Mouse (Mus musculus) lung, postnatal 36 days (tissue): ENCODE results near the gene Tnnt2.

ENCODE experiments used
- DNase-seq: peaks from one replicate; pipeline ENCODE4 v3.0.0; 2022; ENCODE audit warnings: mixed read lengths

Tnnt2 gene

GRCm38 (mm10) chr1:135835716-135836483 lies at the start of gene Tnnt2:
TSS of gene Tnnt2 (plus strand) at chr1:135836354.
- no peak for DNase-seq

GRCm38 (mm10) chr1:135787799-135788198 lies 48.4 kb upstream of the Tnnt2 start:
- DNase-seq: peak; percentile 87

- DNase-seq: peak; percentile 63
These were observed 47.4 kb upstream of the Tnnt2 start for GRCm38 (mm10) chr1:135788708-135789107.

- DNase-seq: peak; percentile 79
These were observed 46.3 kb upstream of the Tnnt2 start for GRCm38 (mm10) chr1:135789815-135790214.

- DNase-seq: no peak
These were observed 43.8 kb upstream of the Tnnt2 start for GRCm38 (mm10) chr1:135792143-135792939.

GRCm38 (mm10) chr1:135793370-135794215 lies 42.6 kb upstream of the Tnnt2 start:
- peak; percentile 54 for DNase-seq

GRCm38 (mm10) chr1:135794216-135795134 lies 41.7 kb upstream of the Tnnt2 start:
- DNase-seq: peak; percentile 38

GRCm38 (mm10) chr1:135798492-135798891 lies 37.7 kb upstream of the Tnnt2 start:
- no peak for DNase-seq

GRCm38 (mm10) chr1:135799109-135799627 lies 37.0 kb upstream of the Tnnt2 start:
- no peak for DNase-seq

- DNase-seq: no peak
These were observed 35.8 kb upstream of the Tnnt2 start for GRCm38 (mm10) chr1:135800192-135800950.

- DNase-seq: no peak
These were observed 28.6 kb upstream of the Tnnt2 start for GRCm38 (mm10) chr1:135807546-135807945.

- DNase-seq: no peak
These were observed 26.0 kb upstream of the Tnnt2 start for GRCm38 (mm10) chr1:135810180-135810579.

- peak; percentile 94 for DNase-seq
These were observed 25.0 kb upstream of the Tnnt2 start for GRCm38 (mm10) chr1:135811016-135811646.

GRCm38 (mm10) chr1:135812205-135812604 lies 23.9 kb upstream of the Tnnt2 start:
- no peak for DNase-seq

GRCm38 (mm10) chr1:135812618-135813017 lies 23.5 kb upstream of the Tnnt2 start:
- no peak for DNase-seq

GRCm38 (mm10) chr1:135813071-135813470 lies 23.1 kb upstream of the Tnnt2 start:
- DNase-seq: no peak

GRCm38 (mm10) chr1:135813687-135814395 lies 22.3 kb upstream of the Tnnt2 start:
- DNase-seq: no peak

- DNase-seq: no peak
These were observed 21.6 kb upstream of the Tnnt2 start for GRCm38 (mm10) chr1:135814531-135814930.

- no peak for DNase-seq
These were observed 18.6 kb upstream of the Tnnt2 start for GRCm38 (mm10) chr1:135817595-135817994.
